Mouse (Mus musculus) erythroblast, embryonic 14.5 days (primary cell): ENCODE measurements around the gene Gm8720. TPM values are rescaled to one million over a fixed set of nuclear protein-coding genes. Genes with fewer than 3 reads are reported as not detected.
"Not testable (repeated sequence)": the region's sequence is repeated elsewhere in the genome, so short reads cannot be mapped to it uniquely, and the experiment has no call there.

ENCODE experiments used
- H3K27me3 ChIP-seq: 2 replicates; pipeline ENCODE4 v1.6.1; 2012; ENCODE audit warnings: inconsistent platforms; ENCODE audit not compliant: control insufficient read depth
- H3K36me3 ChIP-seq: 2 replicates; pipeline ENCODE4 v1.6.1; 2012; ENCODE audit warnings: mild to moderate bottlenecking, inconsistent platforms; ENCODE audit not compliant: control insufficient read depth
- H3K4me1 ChIP-seq: 2 replicates; pipeline ENCODE4 v1.6.1; 2012; ENCODE audit warnings: inconsistent platforms; ENCODE audit not compliant: control insufficient read depth
- H3K4me3 ChIP-seq: replicated peaks from 2 replicates; pipeline ENCODE3; 2012; ENCODE audit warnings: moderate library complexity, mild to moderate bottlenecking, inconsistent platforms
- H3K9me3 ChIP-seq: 2 replicates; pipeline ENCODE4 v1.6.1; 2012; ENCODE audit warnings: low read length, inconsistent platforms, mixed read lengths; ENCODE audit not compliant: control insufficient read depth
- polyA plus RNA-seq: library from polyadenylated mRNA; stranded (reverse); fragments of >175 nt; gene quantifications from 2 replicates; pipeline ENCODE4 v1.2.3, GENCODE M21; 2012

Gene Gm8720
- not detected in 2 replicates for polyA plus RNA-seq

GRCm38 (mm10) chr7:23067356-23067755 is at the start of gene Gm8720:
Gm8720 (minus strand) TSS chr7:23067456.
- not testable (repeated sequence) for H3K4me1 ChIP-seq, H3K27me3 ChIP-seq, H3K36me3 ChIP-seq, H3K4me3 ChIP-seq, H3K9me3 ChIP-seq

- H3K4me1 ChIP-seq, H3K4me3 ChIP-seq, H3K27me3 ChIP-seq, H3K36me3 ChIP-seq, H3K9me3 ChIP-seq: not testable (repeated sequence)
Observed at GRCm38 (mm10) chr7:23055240-23055639, 12.0 kb downstream of the Gm8720 start, which contains the start of gene Vmn1r163. Vmn1r163 (plus strand) TSS chr7:23055540.

GRCm38 (mm10) chr7:23019823-23020222 is 47.4 kb downstream of the Gm8720 start, which contains the start of gene Gm4216:
Gm4216 (minus strand) TSS chr7:23019923.
- not testable (repeated sequence) for H3K4me3 ChIP-seq, H3K27me3 ChIP-seq, H3K4me1 ChIP-seq, H3K9me3 ChIP-seq, H3K36me3 ChIP-seq

Other genes starting within 250 kb of the Gm8720 start
- not detected in 2 replicates for gene Vmn1r159, start 223.9 kb downstream of the Gm8720 start, polyA plus RNA-seq
- gene Vmn1r160, start 196.2 kb downstream of the Gm8720 start, polyA plus RNA-seq: not detected in 2 replicates
- gene Gm4214, start 82.8 kb downstream of the Gm8720 start, polyA plus RNA-seq: not detected in 2 replicates
- gene Gm4216, start 47.5 kb downstream of the Gm8720 start, polyA plus RNA-seq: not detected in 2 replicates
- gene Vmn1r163, start 11.9 kb downstream of the Gm8720 start, polyA plus RNA-seq: 0.09 TPM in 1 of 2 replicates, not detected in the other
- gene Gm10662, start 77.0 kb upstream of the Gm8720 start, polyA plus RNA-seq: not detected in 2 replicates
- gene Vmn1r165, start 149.9 kb upstream of the Gm8720 start, polyA plus RNA-seq: not detected in 2 replicates
- gene Vmn1r166, start 184.2 kb upstream of the Gm8720 start, polyA plus RNA-seq: not detected in 2 replicates
- not detected in 2 replicates for gene Gm6902, start 211.4 kb upstream of the Gm8720 start, polyA plus RNA-seq
- not detected in 2 replicates for gene Nlrp4e, start 233.7 kb upstream of the Gm8720 start, polyA plus RNA-seq